Mouse (Mus musculus) lung, adult 10 weeks (tissue): ENCODE measurements around the gene Ilf2. TPM values are rescaled to one million over a fixed set of nuclear protein-coding genes. Genes with fewer than 3 reads are reported as not detected.

Experiments
- polyA plus RNA-seq: library from polyadenylated mRNA; stranded (reverse); fragments of 350-450 nt; fragmentation: Illumina TruSeq; extraction: RNeasy Lipid Tissue Mini Kit (QIAGEN cat#74804); gene quantifications from one replicate; pipeline ENCODE4 v1.2.3, GENCODE M21; 2014; ENCODE audit warnings: low read depth, low replicate concordance; ENCODE audit not compliant: insufficient read depth

The Ilf2 gene
- 48.9 TPM for polyA plus RNA-seq

DNA sequence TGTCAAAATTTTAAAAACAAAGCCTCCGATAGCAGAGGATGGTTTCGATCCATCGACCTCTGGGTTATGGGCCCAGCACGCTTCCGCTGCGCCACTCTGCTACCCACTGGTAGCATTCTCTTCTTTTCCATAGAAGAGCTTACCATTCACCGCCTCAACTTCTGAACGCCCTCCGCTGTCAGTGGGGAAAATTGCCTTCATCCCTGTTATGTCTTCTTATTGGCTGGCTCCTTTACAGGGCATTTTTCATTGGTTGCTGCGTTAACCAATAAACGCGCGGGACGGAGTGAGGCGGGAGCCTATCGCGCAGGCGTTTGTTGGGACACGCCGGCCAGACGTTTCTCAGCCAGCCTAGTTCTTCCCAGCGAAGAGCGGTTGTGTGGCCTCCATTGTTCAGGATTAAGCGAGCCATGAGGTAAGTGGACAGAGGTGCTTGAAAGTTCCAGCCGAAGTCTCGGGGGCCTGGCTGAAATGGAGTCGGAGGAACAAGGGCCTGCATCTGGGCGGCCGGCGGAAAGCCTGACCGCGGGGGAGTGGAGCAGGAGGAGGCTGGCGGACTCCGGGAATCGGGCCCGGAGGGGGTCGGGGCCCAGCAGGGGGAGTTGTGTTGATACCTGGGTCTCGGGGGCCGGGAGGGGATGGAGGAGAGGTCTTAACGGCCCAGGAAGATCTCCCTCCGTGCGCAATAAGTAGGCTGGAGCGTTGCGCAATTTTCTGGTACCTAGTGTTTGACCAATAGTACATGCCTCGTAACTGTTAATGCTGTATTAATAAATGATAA lies at the start of gene Ilf2:
Gene Ilf2, plus strand, starts transcription at position 296 of the 781 bp plus-strand sequence.

DNA sequence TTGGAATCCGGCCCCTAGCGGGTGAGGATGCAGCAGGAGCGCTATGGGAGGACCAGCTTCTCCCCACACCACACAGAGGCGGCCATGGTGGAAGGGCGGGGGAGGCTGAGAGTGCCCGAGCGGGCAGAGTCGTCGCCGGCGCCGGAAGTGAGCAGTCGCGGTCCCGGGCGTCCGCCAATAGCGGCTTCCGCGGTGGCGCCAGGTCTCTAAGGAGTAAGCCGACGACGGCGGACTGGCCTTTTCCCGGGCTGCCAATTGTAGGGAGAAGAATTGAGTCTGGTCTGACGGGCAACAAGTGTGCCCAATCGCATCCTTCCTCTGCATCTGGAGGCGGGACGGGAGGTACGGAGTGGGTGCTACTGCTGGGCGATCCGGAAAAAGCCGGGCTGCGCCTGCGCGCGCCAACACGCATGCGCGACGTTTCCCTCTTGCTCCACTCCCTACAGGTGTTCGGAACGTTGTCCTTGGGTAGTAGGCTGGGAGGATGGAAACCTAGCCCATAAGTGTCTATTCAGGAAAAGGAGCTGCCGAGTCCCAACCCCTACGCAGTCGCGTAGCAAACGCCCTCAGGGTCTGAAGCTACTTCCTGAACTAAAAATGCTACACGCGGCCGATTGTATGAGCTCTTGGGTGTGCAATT lies 42.4 kb upstream of the Ilf2 start, which contains the start of gene Ints3:
Gene Ints3, minus strand, starts transcription at position 242 of the 640 bp plus-strand sequence.

DNA sequence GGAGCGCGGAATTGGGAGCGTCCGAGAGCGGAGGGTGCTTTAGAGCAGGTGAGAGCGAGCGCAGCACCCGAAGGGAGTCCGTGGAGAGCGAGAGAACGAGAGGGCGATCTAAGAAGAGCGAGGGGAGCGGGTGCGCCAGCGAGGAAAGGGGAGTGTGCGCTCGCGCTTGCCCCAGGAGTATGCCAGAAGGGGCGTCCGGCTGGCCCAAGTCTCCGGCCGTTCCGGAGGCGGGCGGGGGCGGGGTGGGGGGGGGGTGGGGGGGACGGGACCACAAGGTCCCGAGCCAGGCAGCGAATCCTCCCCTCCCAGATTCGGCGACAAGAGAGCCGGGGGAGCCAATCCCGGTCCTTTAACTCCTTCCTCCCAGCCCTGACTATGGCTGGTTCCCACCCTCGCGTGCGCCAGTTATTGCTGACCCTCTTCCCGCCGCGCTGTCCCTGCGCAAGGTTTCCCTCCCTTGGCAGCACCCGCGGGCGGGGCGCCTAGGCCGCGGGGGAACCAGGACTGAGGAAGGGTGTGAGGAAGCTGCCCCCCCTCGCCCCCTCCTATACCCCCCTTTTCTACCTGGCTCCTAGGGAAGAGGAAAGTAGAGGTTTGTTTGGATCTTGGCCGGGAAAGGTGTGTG lies 10.1 kb upstream of the Ilf2 start, which contains the start of gene Npr1:
Gene Npr1, minus strand, starts transcription at position 181 of the 625 bp plus-strand sequence.

DNA sequence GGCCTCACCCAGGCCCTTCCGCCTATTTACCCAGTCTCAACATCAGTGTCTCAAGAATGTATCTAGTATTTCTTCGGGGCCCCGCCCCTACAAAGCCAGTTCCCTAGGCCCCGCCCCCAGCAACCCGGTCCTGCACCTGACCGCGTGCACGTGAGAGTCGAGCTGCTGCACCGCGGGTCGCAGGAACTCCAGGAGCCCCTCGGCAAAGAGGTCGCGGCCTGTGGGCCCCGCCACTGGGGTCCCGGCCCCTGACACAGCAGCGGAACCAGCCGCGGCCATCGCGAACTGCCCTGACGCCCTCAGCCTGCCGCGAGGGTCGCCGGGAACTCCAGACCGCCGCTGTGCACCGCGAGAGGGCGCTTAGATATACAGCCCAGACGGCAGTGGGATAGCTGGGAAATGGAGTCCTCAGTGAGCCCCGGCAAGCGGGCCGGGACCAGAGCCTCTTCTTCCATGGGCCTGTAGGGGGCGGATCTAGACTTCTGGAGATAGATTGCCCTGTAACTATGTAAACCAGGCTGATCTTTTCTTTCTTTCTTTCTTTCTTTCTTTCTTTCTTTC lies 14.8 kb downstream of the Ilf2 start, which contains the start of gene Snapin:
Gene Snapin, minus strand, starts transcription at position 338 of the 561 bp plus-strand sequence.

DNA sequence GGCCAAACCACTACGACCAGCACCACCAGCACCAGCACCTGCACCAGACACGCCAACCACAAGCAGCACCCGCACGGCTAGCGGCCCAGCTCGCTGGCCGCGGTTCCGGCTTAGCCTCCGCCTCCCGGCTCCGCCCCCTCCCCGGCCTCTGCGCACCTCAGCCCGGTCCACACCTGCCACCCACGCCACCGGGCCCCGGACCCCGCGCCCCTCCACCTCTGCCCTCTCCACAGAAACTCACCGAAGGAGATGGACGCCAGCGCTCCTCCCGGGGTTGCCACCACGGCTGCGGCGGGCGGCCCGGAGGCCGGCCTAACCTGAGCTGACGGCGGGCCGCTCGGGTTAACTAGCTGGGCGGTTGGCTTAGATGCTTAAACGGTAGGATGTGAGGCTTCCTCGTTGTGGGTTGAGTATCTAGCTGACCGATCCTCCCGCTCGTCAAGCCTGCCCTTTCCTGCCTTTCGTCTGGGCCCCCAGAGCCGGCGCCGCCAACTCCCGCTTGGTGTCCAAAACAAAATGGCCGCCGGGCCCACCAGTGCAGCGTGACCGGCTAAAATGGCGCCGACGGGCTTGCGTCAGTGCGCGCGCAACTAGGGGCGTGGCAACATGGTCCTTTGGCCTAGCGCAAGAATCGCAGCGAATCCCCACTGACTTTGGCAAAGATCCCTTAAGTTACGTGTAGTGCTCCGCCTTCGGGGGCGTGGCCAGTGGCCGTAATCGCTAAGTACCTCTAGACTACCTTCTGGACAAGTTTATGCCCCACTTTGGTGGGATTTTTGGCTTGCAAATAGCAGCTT lies 33.2 kb downstream of the Ilf2 start, which contains the start of gene Chtop:
Gene Chtop, minus strand, starts transcription at position 549 of the 797 bp plus-strand sequence.

DNA sequence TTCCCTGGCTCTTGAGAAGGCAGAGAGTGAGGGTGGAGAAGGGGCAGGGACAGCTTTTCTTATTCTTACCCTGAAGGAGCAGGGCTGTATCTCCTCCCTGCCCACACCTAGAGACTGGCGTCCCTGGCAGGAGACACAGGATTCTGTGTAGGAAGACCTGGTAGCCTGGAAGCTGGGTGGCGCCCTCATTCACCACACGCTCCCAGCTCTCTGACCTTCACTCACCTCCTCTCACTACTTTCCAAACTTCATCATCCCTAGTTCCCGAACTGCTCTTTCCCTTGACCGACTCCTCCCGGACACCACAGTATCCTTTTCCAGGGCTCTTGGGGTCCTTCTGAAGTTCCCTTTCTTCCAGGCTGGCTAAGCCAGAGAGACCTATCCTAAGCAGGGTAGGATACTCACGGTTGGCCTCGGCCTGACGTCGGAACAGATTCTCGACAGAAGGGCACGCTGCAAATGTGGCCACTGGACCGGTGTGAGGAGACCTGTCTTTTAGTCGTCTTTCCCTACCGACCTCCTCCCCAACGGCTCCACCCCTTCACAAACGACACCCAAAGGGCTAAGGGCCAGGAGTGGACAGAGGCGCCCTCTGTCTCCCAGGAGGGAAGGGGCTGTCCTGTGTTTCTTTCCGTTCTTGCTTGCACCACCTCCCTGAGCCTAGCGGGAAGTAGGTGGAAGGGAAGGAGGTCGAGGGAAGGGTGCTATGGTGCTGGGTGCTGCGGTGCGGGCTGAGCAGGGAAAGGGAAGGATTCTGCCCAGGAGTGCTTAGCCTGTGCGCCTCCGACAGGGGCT lies 38.1 kb downstream of the Ilf2 start, which contains the start of the genes S100a1 and S100a13:
Gene S100a1, minus strand, starts transcription at position 597 of the 795 bp plus-strand sequence.
Gene S100a13, plus strand, starts transcription at position 640 of the 795 bp plus-strand sequence.

DNA sequence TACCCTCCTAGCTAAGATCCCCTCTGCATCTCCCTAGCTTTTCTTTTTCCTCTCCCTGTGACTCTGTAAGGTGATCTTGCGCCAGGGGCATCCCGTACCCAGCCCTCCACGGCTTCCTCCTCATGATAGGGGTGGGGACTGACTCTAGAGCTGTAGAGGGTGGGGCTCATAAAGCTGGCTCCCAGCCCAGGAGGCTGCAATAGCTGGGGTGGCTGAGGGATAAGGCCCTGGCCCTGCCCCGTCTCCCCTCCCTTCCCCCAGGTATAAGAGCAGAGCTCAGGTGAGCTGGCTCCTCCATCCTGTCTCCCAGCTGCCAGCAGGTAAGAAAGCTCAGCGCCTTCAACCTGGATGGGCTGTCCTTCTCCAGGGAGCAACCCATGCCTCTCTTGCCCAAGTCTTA lies 50.7 kb downstream of the Ilf2 start, which contains the start of gene S100a14:
Gene S100a14, plus strand, starts transcription at position 277 of the 400 bp plus-strand sequence.

DNA sequence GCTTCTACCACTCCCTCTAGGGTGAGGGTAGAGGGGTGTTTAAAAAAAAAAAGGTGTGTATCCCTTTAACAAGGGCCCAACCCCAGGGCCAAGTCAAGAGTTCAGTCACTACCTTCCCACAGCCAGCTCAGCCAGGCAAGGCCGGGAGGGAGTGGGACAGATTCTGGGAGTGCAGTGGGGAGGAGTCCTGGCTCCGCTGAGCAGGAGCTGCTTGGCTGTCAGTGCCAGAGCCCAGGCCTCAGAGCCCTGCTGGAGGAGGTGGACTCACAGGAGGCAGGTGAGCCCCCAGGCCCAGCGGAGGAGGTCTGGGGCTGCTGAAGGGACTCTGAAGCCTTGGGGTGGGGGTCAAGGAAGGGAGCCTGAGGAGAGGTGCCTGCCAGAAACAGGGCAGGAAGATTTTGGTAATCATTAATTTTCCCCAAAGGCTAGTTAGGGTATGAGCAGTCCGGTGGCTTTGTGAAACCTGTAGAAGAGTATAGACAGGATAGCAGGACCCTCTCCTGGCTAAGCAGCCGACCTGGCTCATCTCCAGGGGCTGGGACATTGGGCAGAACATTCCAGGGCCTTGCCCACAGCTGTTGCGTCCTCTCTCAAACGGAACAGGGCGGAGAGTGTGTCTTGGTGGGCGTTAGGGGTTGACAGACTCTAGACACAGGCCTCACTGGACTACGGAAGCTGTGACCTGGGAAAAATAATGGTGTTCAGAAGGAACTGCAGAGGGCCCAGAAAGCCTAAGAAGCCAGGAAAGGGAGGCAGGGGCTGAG lies 61.4 kb downstream of the Ilf2 start, which contains the start of gene S100a16:
Gene S100a16, plus strand, starts transcription at position 114 of the 764 bp plus-strand sequence.

Other genes with a start within 250 kb of the Ilf2 start
- gene Jtb, start 244.5 kb upstream of the Ilf2 start, polyA plus RNA-seq: 75.8 TPM
- 1.8 TPM for gene Creb3l4, start 232.6 kb upstream of the Ilf2 start, polyA plus RNA-seq
- gene Slc39a1, start 228.0 kb upstream of the Ilf2 start, polyA plus RNA-seq: 61.5 TPM
- gene Crtc2, start 222.0 kb upstream of the Ilf2 start, polyA plus RNA-seq: 24.8 TPM
- gene Dennd4b, start 210.9 kb upstream of the Ilf2 start, polyA plus RNA-seq: 5.8 TPM
- gene Gatad2b, start 182.9 kb upstream of the Ilf2 start, polyA plus RNA-seq: 7.2 TPM
- 10.0 TPM for gene Slc27a3, start 86.2 kb upstream of the Ilf2 start, polyA plus RNA-seq
- gene Ints3, start 42.5 kb upstream of the Ilf2 start, polyA plus RNA-seq: 13.3 TPM
- 45.6 TPM for gene Npr1, start 10.3 kb upstream of the Ilf2 start, polyA plus RNA-seq
- gene Snapin, start 14.9 kb downstream of the Ilf2 start, polyA plus RNA-seq: 47.6 TPM
- 88.2 TPM for gene Chtop, start 33.4 kb downstream of the Ilf2 start, polyA plus RNA-seq
- 381 TPM for gene S100a1, start 38.3 kb downstream of the Ilf2 start, polyA plus RNA-seq
- 199 TPM for gene S100a13, start 38.3 kb downstream of the Ilf2 start, polyA plus RNA-seq
- 25.7 TPM for gene S100a14, start 50.7 kb downstream of the Ilf2 start, polyA plus RNA-seq
- gene S100a16, start 61.1 kb downstream of the Ilf2 start, polyA plus RNA-seq: 329 TPM
- 1.1 TPM for gene S100a3, start 84.5 kb downstream of the Ilf2 start, polyA plus RNA-seq
- not detected for gene S100a2, start 114.1 kb downstream of the Ilf2 start, polyA plus RNA-seq
- not detected for gene Gm42674, start 125.8 kb downstream of the Ilf2 start, polyA plus RNA-seq
- gene S100a4, start 127.6 kb downstream of the Ilf2 start, polyA plus RNA-seq: 223 TPM
- not detected for gene S100a5, start 132.4 kb downstream of the Ilf2 start, polyA plus RNA-seq
- 962 TPM for gene S100a6, start 136.8 kb downstream of the Ilf2 start, polyA plus RNA-seq
- 1.2 TPM for gene S100a7a, start 177.9 kb downstream of the Ilf2 start, polyA plus RNA-seq
- 241 TPM for gene S100a8, start 192.9 kb downstream of the Ilf2 start, polyA plus RNA-seq
- gene S100a9, start 219.6 kb downstream of the Ilf2 start, polyA plus RNA-seq: 368 TPM